Mouse (Mus musculus) lung, embryonic 14.5 days (tissue): ENCODE measurements around the gene Gpr162. TPM values are rescaled to one million over a fixed set of nuclear protein-coding genes. Genes with fewer than 3 reads are reported as not detected.

Source experiments
- ATAC-seq: fragments of 200-750 bp; cut with Nextera tagmentation; 2 replicates; pipeline ENCODE4 v1.8.0; 2017; ENCODE audit warnings: mild to moderate bottlenecking, moderate TSS enrichment, moderate library complexity; ENCODE audit not compliant: insufficient read depth
- DNase-seq: peaks from one replicate; pipeline ENCODE4 v3.0.0-alpha.2; 2015
- H3K27ac ChIP-seq: fragments of 300-500 bp; sonication (generic); 2 replicates; pipeline ENCODE4 v1.5.1; 2014; ENCODE audit warnings: low read depth, mild to moderate bottlenecking, moderate library complexity
- H3K27me3 ChIP-seq: fragments of 300-500 bp; sonication (generic); 2 replicates; pipeline ENCODE4 v1.6.1; 2014; ENCODE audit warnings: low read length, control low read depth; ENCODE audit not compliant: insufficient read depth
- H3K36me3 ChIP-seq: fragments of 300-500 bp; sonication (generic); 2 replicates; pipeline ENCODE4 v1.6.1; 2014; ENCODE audit warnings: control low read depth; ENCODE audit not compliant: insufficient read depth
- H3K4me1 ChIP-seq: fragments of 300-500 bp; sonication (generic); 2 replicates; pipeline ENCODE4 v1.6.1; 2014; ENCODE audit warnings: antibody characterized with exemption, control low read depth; ENCODE audit not compliant: insufficient read depth
- H3K4me2 ChIP-seq: fragments of 300-500 bp; sonication (generic); 2 replicates; pipeline ENCODE4 v1.6.1; 2014; ENCODE audit warnings: mild to moderate bottlenecking
- H3K4me3 ChIP-seq: fragments of 300-500 bp; sonication (generic); 2 replicates; pipeline ENCODE4 v1.5.1; 2014; ENCODE audit warnings: low read depth, low read length
- H3K9ac ChIP-seq: fragments of 300-500 bp; sonication (generic); 2 replicates; pipeline ENCODE4 v1.6.1; 2014
- H3K9me3 ChIP-seq: fragments of 300-500 bp; sonication (generic); 2 replicates; pipeline ENCODE4 v1.6.1; 2016; ENCODE audit warnings: low read depth, low read length, control low read depth
- CTCF ChIP-seq: IDR thresholded peaks from 2 replicates; pipeline ENCODE4 v1.5.1; 2016; ENCODE audit warnings: antibody characterized with exemption, low read depth
- WGBS: fragments of 180-500 bp; shearing (Covaris S2); extraction: QIAGEN DNeasy Blood & Tissue Kit; methylation state at CpG from one replicate; pipeline ENCODE4 v1.1.7; 2014; 5-methylcytosine and 5-hydroxymethylcytosine counted together
- polyA plus RNA-seq: library from polyadenylated mRNA; unstranded; fragments of >200 nt; fragmentation: Nextera tagmentation; extraction: Ambion mirVana; gene quantifications from 2 replicates; pipeline ENCODE4 v1.2.1, GENCODE M21; 2014

The Gpr162 gene
- 0.08 and 0.30 TPM in 2 replicates for polyA plus RNA-seq

GRCm38 (mm10) chr6:124863658-124864298, at the start of gene Gpr162:
Gene Gpr162 (minus strand): TSS chr6:124863983.
- no peak within 1 kb of the TSS for H3K27ac ChIP-seq
- H3K9me3 ChIP-seq = no peaks in the 10 kb centered on the region
- no peaks in the 10 kb centered on the region for H3K36me3 ChIP-seq
- 0 out of 2 replicates have a peak, but pooled peaks cover 6% of the 10 kb centered on the region for H3K4me1 ChIP-seq
- peak; percentile 65 for ATAC-seq
- peak within 1 kb of the TSS; percentile 93 for H3K4me2 ChIP-seq
- peak within 1 kb of the TSS; percentile 46 for H3K9ac ChIP-seq
- no peak for TF ChIP-seq CTCF
- 2% methylated on average over 37 of the region's 43 CpGs for WGBS
- peak; percentile 80 for DNase-seq
- H3K27me3 ChIP-seq = peaks cover 32% of the 10 kb centered on the region; the same call in 1 of the 2 replicates
- H3K4me3 ChIP-seq = peak within 1 kb of the TSS; percentile 45

GRCm38 (mm10) chr6:124913214-124913613, 49.4 kb upstream of the Gpr162 start:
- TF ChIP-seq CTCF = no peak
- Histone ChIP-seq H3K4me2 (no peak overlapping the region), H3K4me1 (peaks cover 12% of the 10 kb centered on the region), H3K4me3 (no peak overlapping the region), H3K27ac (no peak overlapping the region), H3K36me3 (peaks cover 27% of the 10 kb centered on the region), H3K9ac (no peak overlapping the region), H3K27me3 (peaks cover 10% of the 10 kb centered on the region; the same call in 1 of the 2 replicates), H3K9me3 (no peaks in the 10 kb centered on the region)
- DNase-seq (peak; percentile 40), ATAC-seq (no peak)
- 60% methylated on average over 6 of the region's 6 CpGs for WGBS

- no peak for TF ChIP-seq CTCF
- peak within 1 kb of the TSS; percentile 15; the same call in 1 of the 2 replicates for H3K27ac ChIP-seq
- DNase-seq = peak; percentile 46
- H3K9ac ChIP-seq = peak within 1 kb of the TSS; percentile 23
- peaks cover 12% of the 10 kb centered on the region for H3K4me1 ChIP-seq
- no peaks in the 10 kb centered on the region for H3K9me3 ChIP-seq
- H3K27me3 ChIP-seq = peaks cover 10% of the 10 kb centered on the region; the same call in 1 of the 2 replicates
- peaks cover 27% of the 10 kb centered on the region for H3K36me3 ChIP-seq
- H3K4me3 ChIP-seq = no peak within 1 kb of the TSS
- peak; percentile 8; the same call in 1 of the 2 replicates for ATAC-seq
- WGBS = 9% methylated on average over 13 of the region's 13 CpGs
- H3K4me2 ChIP-seq = peak within 1 kb of the TSS; percentile 36; the same call in 1 of the 2 replicates
Observed at GRCm38 (mm10) chr6:124911533-124912218, 47.9 kb upstream of the Gpr162 start, which contains the start of gene Lag3. Gene Lag3 (minus strand): TSS chr6:124911705.

GRCm38 (mm10) chr6:124910032-124910431, 46.2 kb upstream of the Gpr162 start:
- H3K27ac ChIP-seq = no peak overlapping the region
- WGBS = 7% methylated on average over 32 of the region's 32 CpGs
- H3K4me1 ChIP-seq = peaks cover 9% of the 10 kb centered on the region
- peak overlapping the region; percentile 48 for H3K9ac ChIP-seq
- no peaks in the 10 kb centered on the region for H3K9me3 ChIP-seq
- H3K27me3 ChIP-seq = peaks cover 10% of the 10 kb centered on the region; the same call in 1 of the 2 replicates
- H3K36me3 ChIP-seq = peaks cover 26% of the 10 kb centered on the region
- peak; percentile 45 for DNase-seq
- H3K4me2 ChIP-seq = peak overlapping the region; percentile 55
- TF ChIP-seq CTCF = no peak
- H3K4me3 ChIP-seq = peak overlapping the region; percentile 18
- 0 out of 2 replicates have a peak, but pooled peaks have one; percentile 19 for ATAC-seq

GRCm38 (mm10) chr6:124907767-124908166, 44.0 kb upstream of the Gpr162 start:
- ATAC-seq = no peak
- WGBS = 71% methylated on average over 1 of the region's 1 CpGs
- Histone ChIP-seq H3K27me3 (peaks cover 10% of the 10 kb centered on the region; the same call in 1 of the 2 replicates), H3K9me3 (no peaks in the 10 kb centered on the region), H3K36me3 (0 out of 2 replicates have a peak, but pooled peaks cover 4% of the 10 kb centered on the region), H3K9ac (no peak overlapping the region), H3K4me2 (no peak overlapping the region), H3K27ac (no peak overlapping the region), H3K4me3 (no peak overlapping the region), H3K4me1 (peaks cover 15% of the 10 kb centered on the region)
- no peak for DNase-seq
- no peak for TF ChIP-seq CTCF

- Histone ChIP-seq H3K9me3 (no peaks in the 10 kb centered on the region), H3K4me2 (peak overlapping the region; percentile 93), H3K27me3 (peaks cover 7% of the 10 kb centered on the region; the same call in 1 of the 2 replicates), H3K36me3 (no peaks in the 10 kb centered on the region), H3K9ac (peak overlapping the region; percentile 75), H3K4me1 (peaks cover 14% of the 10 kb centered on the region), H3K27ac (peak overlapping the region; percentile 98), H3K4me3 (peak overlapping the region; percentile 50)
- TF ChIP-seq CTCF = no peak
- DNase-seq = no peak
- 0 out of 2 replicates have a peak, but pooled peaks have one; percentile 3 for ATAC-seq
- WGBS = 29% methylated on average over 16 of the region's 16 CpGs
Observed at GRCm38 (mm10) chr6:124904991-124905860, 41.4 kb upstream of the Gpr162 start.
